Mouse (Mus musculus) liver, embryonic 14.5 days (tissue): Measurements from ENCODE around the gene 4933430I17Rik.

Experiments used
- CTCF ChIP-seq: IDR thresholded peaks from 2 replicates; pipeline ENCODE4 v1.5.1; 2016; ENCODE audit warnings: antibody characterized with exemption, low read depth, control low read depth
- EP300 ChIP-seq: IDR thresholded peaks from 2 replicates; pipeline ENCODE4 v1.6.1; 2016; ENCODE audit warnings: antibody characterized with exemption, low read depth

GRCm38 (mm10) chr4:62562006-62562405, 36.8 kb downstream of the 4933430I17Rik start:
- TF ChIP-seq CTCF (no peak), EP300 (no peak)
